Mouse (Mus musculus): Measurements from ENCODE around the gene Mark3. TPM values are rescaled to one million over a fixed set of nuclear protein-coding genes. Genes with fewer than 3 reads are reported as not detected.

Gene Mark3
- polyA plus RNA-seq, 2 experiments: 18.0 to 24.6 TPM

DNA sequence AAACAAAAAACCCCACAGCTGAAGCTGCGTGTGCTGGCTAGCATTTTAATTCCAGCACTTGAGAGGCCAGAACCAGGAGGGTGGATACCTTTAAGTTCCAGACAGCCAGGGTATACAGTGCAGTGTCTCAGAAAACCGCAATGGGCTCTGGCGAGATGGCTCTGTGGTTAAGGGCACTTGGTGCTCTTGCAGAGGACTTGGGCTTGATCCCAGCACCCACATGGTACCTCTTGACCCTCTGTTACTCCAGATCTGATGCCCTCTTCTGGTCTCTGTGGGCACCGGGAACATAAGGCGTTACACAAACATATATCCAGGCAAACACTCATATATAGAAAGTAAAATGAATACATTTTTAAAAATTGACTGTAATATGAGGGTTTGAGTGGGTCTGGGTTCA is 9.0 kb upstream of the Mark3 start:
- Histone ChIP-seq H3K27me3 (ENCODE audit: control insufficient read depth, insufficient read depth, low read length) (no peaks in the 10 kb centered on the region), H3K4me2 (ENCODE audit: low read depth) (no peak overlapping the region), H3K4me3 (ENCODE audit: insufficient read depth in 1 of 2, low read depth in 2 of 2, low read length in 2 of 2) (no peak overlapping the region), H3K27ac (no peak overlapping the region), H3K4me1 (replicated peaks; ENCODE audit: control insufficient read depth in 2 of 2, insufficient read depth in 2 of 2, low read length in 1 of 2) (peaks cover 0 to 6% of the 10 kb centered on the region in 2 experiments; a peak in 2 of 4 replicates), H3K36me3 (replicated peaks; ENCODE audit: control insufficient read depth, insufficient read depth, low read depth) (no peaks in the 10 kb centered on the region), H3K9ac (replicated peaks) (no peak overlapping the region), H3K9me3 (ENCODE audit: control insufficient read depth, low read length) (no peaks in the 10 kb centered on the region)
- 57% methylated on average over 5 of the region's 5 CpGs for WGBS (ENCODE audit: insufficient replicate concordance)
- TF ChIP-seq CTCF (IDR thresholded peaks at IDR 0.05; ENCODE audit: low read depth): no peak
- no peak for TF ChIP-seq EP300 (IDR thresholded peaks at IDR 0.05; ENCODE audit: low read depth)
- no peak for DNase-seq (ENCODE audit: low read depth in 3 of 3, low spot score in 3 of 3)
- no peak for ATAC-seq (ENCODE audit: insufficient read depth)

DNA sequence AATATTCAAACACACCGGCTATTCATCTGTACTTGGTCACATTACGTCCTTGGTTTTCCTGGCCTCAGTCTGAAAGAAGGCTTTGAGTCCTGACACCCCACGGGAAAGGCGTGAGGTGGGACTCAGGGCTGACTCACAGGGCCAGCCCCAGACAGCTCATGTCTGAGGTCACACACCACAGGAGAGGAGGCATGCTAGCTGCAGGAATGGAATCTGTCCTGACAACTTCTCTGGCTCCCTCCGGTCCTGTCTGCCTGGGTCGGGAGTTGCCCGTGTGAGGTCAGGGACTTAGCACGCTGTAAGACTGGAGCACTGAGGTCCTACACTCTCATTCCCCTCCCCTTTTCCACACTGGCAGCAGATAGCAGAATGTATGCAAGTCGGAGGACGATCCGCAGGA is 5.5 kb upstream of the Mark3 start:
- Histone ChIP-seq H3K9ac (replicated peaks) (no peak overlapping the region), H3K9me3 (ENCODE audit: control insufficient read depth, low read length) (no peaks in the 10 kb centered on the region), H3K36me3 (replicated peaks; ENCODE audit: control insufficient read depth, insufficient read depth, low read depth) (no peaks in the 10 kb centered on the region), H3K27ac (no peak overlapping the region), H3K4me2 (ENCODE audit: low read depth) (no peak overlapping the region), H3K4me1 (replicated peaks; ENCODE audit: control insufficient read depth in 2 of 2, insufficient read depth in 2 of 2, low read length in 1 of 2) (peaks cover 6% of the 10 kb centered on the region in 2 experiments), H3K4me3 (ENCODE audit: insufficient read depth in 1 of 2, low read depth in 2 of 2, low read length in 2 of 2) (no peak overlapping the region), H3K27me3 (ENCODE audit: control insufficient read depth, insufficient read depth, low read length) (no peaks in the 10 kb centered on the region; the same call in 1 of the 2 replicates)
- 77% methylated on average over 11 of the region's 11 CpGs for WGBS (ENCODE audit: insufficient replicate concordance)
- TF ChIP-seq CTCF (IDR thresholded peaks at IDR 0.05; ENCODE audit: low read depth) (no peak), EP300 (IDR thresholded peaks at IDR 0.05; ENCODE audit: low read depth) (no peak)
- ATAC-seq (ENCODE audit: insufficient read depth) (no peak), DNase-seq (ENCODE audit: low read depth in 3 of 3, low spot score in 3 of 3) (no peak)

DNA sequence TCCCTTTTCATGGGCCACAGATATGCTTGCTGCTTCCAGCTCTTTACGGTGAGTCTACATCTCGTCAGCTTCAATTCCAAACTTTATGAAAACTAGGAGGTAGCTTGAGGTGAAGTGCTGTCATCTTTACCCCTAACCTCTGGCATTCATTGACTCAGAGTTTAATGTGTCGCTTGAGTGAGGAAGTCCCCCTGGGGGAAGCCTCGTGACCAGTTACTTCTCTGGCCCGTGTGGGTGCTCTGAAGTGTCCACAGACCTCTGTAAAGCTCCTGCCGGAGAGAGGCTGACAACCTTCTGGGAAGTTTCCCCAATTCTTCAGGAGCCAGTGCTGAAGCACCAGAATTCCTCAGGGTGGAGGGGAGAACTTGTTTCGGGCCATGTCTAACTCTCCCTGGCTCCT is 1.9 kb upstream of the Mark3 start:
- H3K9me3 ChIP-seq (ENCODE audit: control insufficient read depth, low read length): no peaks in the 10 kb centered on the region
- WGBS (ENCODE audit: insufficient replicate concordance): 64% methylated on average over 7 of the region's 7 CpGs
- no peaks in the 10 kb centered on the region for H3K36me3 ChIP-seq (replicated peaks; ENCODE audit: control insufficient read depth, insufficient read depth, low read depth)
- no peak overlapping the region for H3K4me3 ChIP-seq (ENCODE audit: insufficient read depth in 1 of 2, low read depth in 2 of 2, low read length in 2 of 2)
- H3K4me1 ChIP-seq (replicated peaks; ENCODE audit: control insufficient read depth in 2 of 2, insufficient read depth in 2 of 2, low read length in 1 of 2): peaks cover 17 to 20% of the 10 kb centered on the region in 2 experiments
- no peak for ATAC-seq (ENCODE audit: insufficient read depth)
- H3K27ac ChIP-seq: no peak overlapping the region
- H3K9ac ChIP-seq (replicated peaks): no peak overlapping the region
- no peaks in the 10 kb centered on the region; the same call in 1 of the 2 replicates for H3K27me3 ChIP-seq (ENCODE audit: control insufficient read depth, insufficient read depth, low read length)
- TF ChIP-seq CTCF (IDR thresholded peaks at IDR 0.05; ENCODE audit: low read depth): no peak
- DNase-seq (ENCODE audit: low read depth in 3 of 3, low spot score in 3 of 3): no peak
- H3K4me2 ChIP-seq (ENCODE audit: low read depth): no peak overlapping the region

DNA sequence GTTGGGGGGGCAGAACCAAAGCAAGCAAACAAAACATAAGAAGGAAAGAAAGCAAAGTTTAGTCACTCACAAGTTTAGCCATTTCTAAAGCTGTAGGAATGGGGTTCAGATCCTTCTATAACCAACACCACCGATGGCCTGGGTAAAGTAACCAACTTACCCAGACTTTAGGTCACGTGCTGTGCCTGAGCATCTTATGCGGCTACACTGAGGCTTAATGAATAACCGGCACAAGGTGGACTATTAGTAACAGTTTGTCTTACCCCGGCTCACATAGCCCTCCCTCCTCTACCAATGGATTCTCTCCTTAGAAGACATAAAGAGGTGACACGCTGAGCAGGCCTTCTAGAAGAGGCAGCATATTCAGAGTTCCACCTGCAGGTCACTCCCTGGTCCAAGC is 1.0 kb upstream of the Mark3 start:
- Histone ChIP-seq H3K9ac (replicated peaks) (peak overlapping the region; percentile 6; the same call in 1 of the 2 replicates), H3K27ac (no peak overlapping the region), H3K4me2 (ENCODE audit: low read depth) (peak overlapping the region; percentile 99), H3K4me3 (ENCODE audit: insufficient read depth in 1 of 2, low read depth in 2 of 2, low read length in 2 of 2) (peak overlapping the region in 1 of 2 experiments; percentile 100; a peak in 2 of 4 replicates), H3K9me3 (ENCODE audit: control insufficient read depth, low read length) (no peaks in the 10 kb centered on the region), H3K4me1 (replicated peaks; ENCODE audit: control insufficient read depth in 2 of 2, insufficient read depth in 2 of 2, low read length in 1 of 2) (peaks cover 17 to 21% of the 10 kb centered on the region in 2 experiments), H3K36me3 (replicated peaks; ENCODE audit: control insufficient read depth, insufficient read depth, low read depth) (no peaks in the 10 kb centered on the region), H3K27me3 (ENCODE audit: control insufficient read depth, insufficient read depth, low read length) (no peaks in the 10 kb centered on the region; the same call in 1 of the 2 replicates)
- TF ChIP-seq CTCF (IDR thresholded peaks at IDR 0.05; ENCODE audit: low read depth) (no peak), EP300 (IDR thresholded peaks at IDR 0.05; ENCODE audit: low read depth) (no peak)
- DNase-seq (ENCODE audit: low read depth in 3 of 3, low spot score in 3 of 3): no peak
- ATAC-seq (ENCODE audit: insufficient read depth): no peak
- WGBS (ENCODE audit: insufficient replicate concordance): 65% methylated on average over 6 of the region's 6 CpGs

DNA sequence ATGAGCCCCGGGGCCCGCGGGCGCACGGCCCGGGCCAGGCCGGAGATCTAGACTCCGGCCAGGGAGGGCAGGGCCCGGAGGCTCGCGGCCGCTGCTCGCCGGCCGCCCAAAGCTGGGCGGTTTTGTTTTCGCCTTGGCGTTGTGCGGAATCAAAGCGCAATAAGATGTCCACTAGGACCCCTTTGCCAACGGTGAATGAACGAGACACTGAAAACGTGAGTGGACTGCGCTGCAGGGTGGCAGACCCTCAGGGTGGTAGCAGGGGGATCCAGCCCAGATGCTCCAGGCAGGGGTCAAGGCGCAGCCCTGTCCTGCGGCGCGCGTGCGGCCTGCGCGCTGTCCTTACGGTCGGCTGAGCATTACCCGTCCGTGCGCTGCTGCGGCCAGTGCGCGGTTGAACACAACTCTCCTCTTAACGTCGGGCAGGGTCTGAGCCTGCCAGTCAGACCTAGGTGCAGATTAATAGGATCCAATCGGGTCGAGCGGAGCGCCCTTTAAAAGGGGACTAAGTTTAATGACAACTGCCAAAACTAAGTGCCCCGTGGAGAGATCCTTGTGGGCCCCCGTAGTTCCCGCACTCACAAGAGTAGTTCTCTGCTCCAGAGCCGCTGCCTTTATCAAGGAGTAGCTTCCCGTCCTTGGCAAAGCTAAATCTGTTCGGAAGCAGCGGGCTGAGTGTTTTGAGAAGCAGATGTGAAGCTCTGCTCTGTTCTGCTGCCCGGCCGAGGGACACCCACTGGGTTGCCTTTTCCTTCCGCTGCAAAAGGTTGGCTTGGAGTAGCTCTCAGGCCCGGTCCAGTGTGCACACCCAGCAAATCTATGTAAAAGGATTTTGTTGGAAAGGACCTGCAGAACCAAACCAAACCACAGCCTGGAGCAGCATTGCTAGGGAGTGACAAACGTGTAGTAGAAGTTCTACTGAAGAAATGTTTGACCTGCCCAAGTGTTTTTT is 840 bp downstream of the Mark3 start:
- H3K4me3 ChIP-seq (ENCODE audit: insufficient read depth in 1 of 2, low read depth in 2 of 2, low read length in 2 of 2): peak overlapping the region; percentile 98 to 100
- peak; percentile 69 for ATAC-seq (ENCODE audit: insufficient read depth)
- no peak for TF ChIP-seq EP300 (IDR thresholded peaks at IDR 0.05; ENCODE audit: low read depth)
- TF ChIP-seq CTCF (IDR thresholded peaks at IDR 0.05; ENCODE audit: low read depth): no peak

More for the DNA sequence above, 840 bp downstream of the Mark3 start:
- no peaks in the 10 kb centered on the region for H3K36me3 ChIP-seq (replicated peaks; ENCODE audit: control insufficient read depth, insufficient read depth, low read depth)
- H3K4me2 ChIP-seq (ENCODE audit: low read depth): peak overlapping the region; percentile 99
- H3K9ac ChIP-seq (replicated peaks): peak overlapping the region; percentile 96
- peak overlapping the region; percentile 89 for H3K27ac ChIP-seq
- H3K27me3 ChIP-seq (ENCODE audit: control insufficient read depth, insufficient read depth, low read length): no peaks in the 10 kb centered on the region; the same call in 1 of the 2 replicates
- H3K9me3 ChIP-seq (ENCODE audit: control insufficient read depth, low read length): no peaks in the 10 kb centered on the region
- WGBS (ENCODE audit: insufficient replicate concordance): under 1% methylated on average over 58 of the region's 58 CpGs
- peak in 2 of 3 experiments; percentile 33 to 49 for DNase-seq (ENCODE audit: low read depth in 3 of 3, low spot score in 3 of 3)
- H3K4me1 ChIP-seq (replicated peaks; ENCODE audit: control insufficient read depth in 2 of 2, insufficient read depth in 2 of 2, low read length in 1 of 2): peaks cover 17 to 21% of the 10 kb centered on the region in 2 experiments

Data from liver, embryonic 14.5 days (tissue).